Mouse (Mus musculus): ENCODE measurements around the gene S100a9. TPM values are rescaled to one million over a fixed set of nuclear protein-coding genes. Genes with fewer than 3 reads are reported as not detected.

Gene S100a9
- polyA plus RNA-seq, 1 experiment, result 0.63 TPM

Other genes with a start within 250 kb of the S100a9 start
- gene Npr1, start 229.9 kb downstream of the S100a9 start, polyA plus RNA-seq (2012; rRNA removed), result 6.1 and 10.1 TPM in 2 replicates
- 21.4 and 23.6 TPM in 2 replicates for gene Ilf2, start 219.6 kb downstream of the S100a9 start, polyA plus RNA-seq (2012; rRNA removed)
- gene Snapin, start 204.7 kb downstream of the S100a9 start, polyA plus RNA-seq (2012; rRNA removed), result 13.6 and 14.2 TPM in 2 replicates
- 35.2 and 38.0 TPM in 2 replicates for gene Chtop, start 186.2 kb downstream of the S100a9 start, polyA plus RNA-seq (2012; rRNA removed)
- 44.1 and 52.5 TPM in 2 replicates for gene S100a1, start 181.3 kb downstream of the S100a9 start, polyA plus RNA-seq (2012; rRNA removed)
- 36.9 and 50.0 TPM in 2 replicates for gene S100a13, start 181.3 kb downstream of the S100a9 start, polyA plus RNA-seq (2012; rRNA removed)
- gene S100a14, start 168.9 kb downstream of the S100a9 start, polyA plus RNA-seq (2012; rRNA removed), result 5.5 and 6.4 TPM in 2 replicates
- gene S100a16, start 158.5 kb downstream of the S100a9 start, polyA plus RNA-seq (2012; rRNA removed), result 75.2 and 122 TPM in 2 replicates
- 0.76 TPM in 1 of 2 replicates, not detected in the other for gene S100a3, start 135.1 kb downstream of the S100a9 start, polyA plus RNA-seq (2012; rRNA removed)
- not detected in 2 replicates for gene S100a2, start 105.5 kb downstream of the S100a9 start, polyA plus RNA-seq (2012; rRNA removed)
- not detected in 2 replicates for gene Gm42674, start 93.8 kb downstream of the S100a9 start, polyA plus RNA-seq (2012; rRNA removed)
- 8.3 and 8.7 TPM in 2 replicates for gene S100a4, start 92.0 kb downstream of the S100a9 start, polyA plus RNA-seq (2012; rRNA removed)
- not detected in 2 replicates for gene S100a5, start 87.2 kb downstream of the S100a9 start, polyA plus RNA-seq (2012; rRNA removed)
- gene S100a6, start 82.8 kb downstream of the S100a9 start, polyA plus RNA-seq (2012; rRNA removed), result 345 and 383 TPM in 2 replicates
- 0.11 and 0.14 TPM in 2 replicates for gene S100a7a, start 41.7 kb downstream of the S100a9 start, polyA plus RNA-seq (2012; rRNA removed)
- gene S100a8, start 26.7 kb downstream of the S100a9 start, polyA plus RNA-seq (2012; rRNA removed), result 0.97 TPM in 1 of 2 replicates, not detected in the other
- gene Pglyrp4, start 31.2 kb upstream of the S100a9 start, polyA plus RNA-seq (2012; rRNA removed), result not detected in 2 replicates
- gene Gm5849, start 82.2 kb upstream of the S100a9 start, polyA plus RNA-seq (2012; rRNA removed), result not detected in 2 replicates